Mouse (Mus musculus): Measurements from ENCODE around the gene Rbck1. TPM values are rescaled to one million over a fixed set of nuclear protein-coding genes. Genes with fewer than 3 reads are reported as not detected.

Rbck1 gene
- polyA plus RNA-seq, 2 experiments: 34.3 to 49.6 TPM

DNA sequence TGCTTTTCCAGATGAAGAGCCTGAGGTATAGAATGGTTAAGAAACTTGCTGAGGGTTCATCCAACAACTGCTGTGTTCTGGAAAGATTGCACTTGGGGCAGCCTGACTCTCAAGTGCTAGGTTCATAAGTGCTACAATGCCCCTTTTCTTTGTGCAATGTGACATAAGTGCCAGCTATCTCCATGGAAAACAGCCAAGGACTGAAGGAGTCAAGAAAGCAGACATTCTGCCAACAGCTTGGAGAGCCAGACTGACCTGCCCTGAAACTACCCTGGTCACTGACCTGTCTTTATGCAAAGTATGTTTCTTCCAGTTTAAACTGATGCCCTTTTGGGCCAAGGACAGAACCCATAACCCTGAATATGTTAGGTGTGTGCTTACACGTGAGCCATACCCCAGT lies 4.4 kb upstream of the Rbck1 start:
- DNase-seq (ENCODE audit: low read depth in 3 of 3, low spot score in 3 of 3) (no peak), ATAC-seq (ENCODE audit: insufficient read depth) (no peak)
- Histone ChIP-seq H3K27me3 (ENCODE audit: control insufficient read depth, insufficient read depth, low read length) (no peaks in the 10 kb centered on the region), H3K9ac (replicated peaks) (no peak overlapping the region), H3K27ac (no peak overlapping the region), H3K4me3 (ENCODE audit: insufficient read depth in 1 of 2, low read depth in 2 of 2, low read length in 2 of 2) (no peak overlapping the region), H3K9me3 (ENCODE audit: control insufficient read depth, low read length) (no peaks in the 10 kb centered on the region), H3K4me2 (ENCODE audit: low read depth) (no peak overlapping the region), H3K36me3 (replicated peaks; ENCODE audit: control insufficient read depth, insufficient read depth, low read depth) (no peaks in the 10 kb centered on the region), H3K4me1 (replicated peaks; ENCODE audit: control insufficient read depth in 2 of 2, insufficient read depth in 2 of 2, low read length in 1 of 2) (peaks cover 0 to 3% of the 10 kb centered on the region in 2 experiments; a peak in 1 of 4 replicates)
- TF ChIP-seq EP300 (IDR thresholded peaks at IDR 0.05; ENCODE audit: low read depth) (no peak), CTCF (IDR thresholded peaks at IDR 0.05; ENCODE audit: low read depth) (no peak)
- WGBS (ENCODE audit: insufficient replicate concordance): 63% methylated on average over 1 of the region's 1 CpGs

DNA sequence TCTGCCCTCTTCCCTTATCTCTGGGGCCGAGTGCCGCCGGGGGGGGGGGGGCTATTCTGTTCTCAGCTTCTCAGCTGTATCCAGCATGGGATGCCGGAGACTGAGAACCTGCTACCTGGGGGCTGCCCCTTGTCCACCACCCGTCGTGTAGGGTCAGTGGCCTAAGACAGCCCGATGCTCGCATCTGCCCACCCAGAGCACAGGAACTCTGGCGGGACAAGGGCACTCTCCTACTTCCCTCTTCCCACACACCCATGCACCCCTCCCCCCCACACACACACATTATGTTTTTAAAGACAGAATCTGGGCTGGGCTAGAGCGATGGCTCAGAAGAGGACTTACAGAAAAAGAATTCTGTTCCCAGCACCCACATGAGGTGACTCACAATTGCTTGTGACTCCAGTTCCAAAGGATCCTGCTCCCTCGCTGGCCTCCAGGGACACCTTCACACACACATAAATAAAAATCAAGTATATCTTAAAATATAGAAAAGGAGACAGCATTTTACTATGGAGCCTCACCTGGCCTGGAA lies 2.9 kb upstream of the Rbck1 start:
- Histone ChIP-seq H3K9ac (replicated peaks) (no peak overlapping the region), H3K4me2 (ENCODE audit: low read depth) (no peak overlapping the region), H3K36me3 (replicated peaks; ENCODE audit: control insufficient read depth, insufficient read depth, low read depth) (no peaks in the 10 kb centered on the region), H3K4me3 (ENCODE audit: insufficient read depth in 1 of 2, low read depth in 2 of 2, low read length in 2 of 2) (no peak overlapping the region), H3K27me3 (ENCODE audit: control insufficient read depth, insufficient read depth, low read length) (no peaks in the 10 kb centered on the region), H3K27ac (no peak overlapping the region), H3K9me3 (ENCODE audit: control insufficient read depth, low read length) (no peaks in the 10 kb centered on the region), H3K4me1 (replicated peaks; ENCODE audit: control insufficient read depth in 2 of 2, insufficient read depth in 2 of 2, low read length in 1 of 2) (peaks cover 8 to 11% of the 10 kb centered on the region in 2 experiments)
- DNase-seq (ENCODE audit: low read depth in 3 of 3, low spot score in 3 of 3): no peak
- no peak for ATAC-seq (ENCODE audit: insufficient read depth)
- WGBS (ENCODE audit: insufficient replicate concordance): 24% methylated on average over 10 of the region's 11 CpGs
- TF ChIP-seq EP300 (IDR thresholded peaks at IDR 0.05; ENCODE audit: low read depth) (no peak), CTCF (IDR thresholded peaks at IDR 0.05; ENCODE audit: low read depth) (no peak)

- WGBS (ENCODE audit: insufficient replicate concordance): 70% methylated on average over 4 of the region's 4 CpGs
- DNase-seq (ENCODE audit: low read depth in 3 of 3, low spot score in 3 of 3) (no peak), ATAC-seq (ENCODE audit: insufficient read depth) (no peak)
- Histone ChIP-seq H3K4me1 (replicated peaks; ENCODE audit: control insufficient read depth in 2 of 2, insufficient read depth in 2 of 2, low read length in 1 of 2) (peaks cover 8 to 11% of the 10 kb centered on the region in 2 experiments), H3K36me3 (replicated peaks; ENCODE audit: control insufficient read depth, insufficient read depth, low read depth) (no peaks in the 10 kb centered on the region; the same call in none of the 2 replicates), H3K4me3 (ENCODE audit: insufficient read depth in 1 of 2, low read depth in 2 of 2, low read length in 2 of 2) (no peak overlapping the region), H3K9me3 (ENCODE audit: control insufficient read depth, low read length) (no peaks in the 10 kb centered on the region), H3K4me2 (ENCODE audit: low read depth) (peak overlapping the region; percentile 94), H3K27me3 (ENCODE audit: control insufficient read depth, insufficient read depth, low read length) (no peaks in the 10 kb centered on the region), H3K9ac (replicated peaks) (no peak overlapping the region), H3K27ac (no peak overlapping the region)
- no peak for TF ChIP-seq CTCF (IDR thresholded peaks at IDR 0.05; ENCODE audit: low read depth)
- no peak for TF ChIP-seq EP300 (IDR thresholded peaks at IDR 0.05; ENCODE audit: low read depth)
Measured at GRCm38 (mm10) chr2:152333345-152334006, 1.0 kb upstream of the Rbck1 start.

DNA sequence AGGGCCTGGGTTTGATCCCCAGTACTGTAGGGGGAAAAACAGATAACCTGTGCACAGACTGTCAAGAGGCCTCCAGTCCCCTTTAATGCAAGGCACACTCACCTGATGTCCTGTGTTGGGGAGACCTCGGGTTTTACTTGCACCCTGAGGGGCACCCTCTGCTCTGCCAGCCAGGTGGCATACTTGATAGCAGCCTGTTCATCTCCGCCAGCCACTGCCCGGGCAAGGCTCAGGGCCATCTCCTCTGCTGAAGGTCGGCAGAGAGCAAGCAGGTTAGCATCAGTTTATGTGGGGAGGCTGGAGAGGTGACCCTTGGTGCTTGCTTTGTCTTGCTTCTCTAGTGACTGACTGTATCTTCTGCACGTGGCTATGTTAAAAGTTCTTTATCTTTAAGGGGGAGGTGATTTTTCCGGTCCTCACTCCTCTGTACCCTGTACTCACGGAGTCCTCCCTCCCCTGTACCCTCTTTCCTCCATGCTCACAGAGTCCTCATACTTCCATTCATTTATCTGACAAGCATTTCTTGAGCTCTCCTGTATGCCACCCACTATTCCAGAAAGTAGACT lies 1.5 kb downstream of the Rbck1 start:
- no peak for ATAC-seq (ENCODE audit: insufficient read depth)
- Histone ChIP-seq H3K4me1 (replicated peaks; ENCODE audit: control insufficient read depth in 2 of 2, insufficient read depth in 2 of 2, low read length in 1 of 2) (peaks cover 8 to 11% of the 10 kb centered on the region in 2 experiments), H3K4me3 (ENCODE audit: insufficient read depth in 1 of 2, low read depth in 2 of 2, low read length in 2 of 2) (peak overlapping the region; percentile 92 to 98), H3K27ac (peak overlapping the region; percentile 93), H3K27me3 (ENCODE audit: control insufficient read depth, insufficient read depth, low read length) (no peaks in the 10 kb centered on the region), H3K4me2 (ENCODE audit: low read depth) (peak overlapping the region; percentile 94), H3K9ac (replicated peaks) (peak overlapping the region; percentile 88), H3K9me3 (ENCODE audit: control insufficient read depth, low read length) (no peaks in the 10 kb centered on the region), H3K36me3 (replicated peaks; ENCODE audit: control insufficient read depth, insufficient read depth, low read depth) (peaks cover 8% of the 10 kb centered on the region)
- DNase-seq (ENCODE audit: low read depth in 3 of 3, low spot score in 3 of 3): no peak
- 11% methylated on average over 7 of the region's 7 CpGs for WGBS (ENCODE audit: insufficient replicate concordance)
- TF ChIP-seq CTCF (IDR thresholded peaks at IDR 0.05; ENCODE audit: low read depth): peak; percentile 35
- TF ChIP-seq EP300 (IDR thresholded peaks at IDR 0.05; ENCODE audit: low read depth): 0 out of 2 replicates have a peak, but pooled peaks have one; percentile 6

- Histone ChIP-seq H3K4me2 (ENCODE audit: low read depth) (no peak overlapping the region), H3K4me3 (ENCODE audit: insufficient read depth in 1 of 2, low read depth in 2 of 2, low read length in 2 of 2) (no peak overlapping the region), H3K27me3 (ENCODE audit: control insufficient read depth, insufficient read depth, low read length) (no peaks in the 10 kb centered on the region), H3K4me1 (replicated peaks; ENCODE audit: control insufficient read depth in 2 of 2, insufficient read depth in 2 of 2, low read length in 1 of 2) (peaks cover 8 to 11% of the 10 kb centered on the region in 2 experiments), H3K27ac (no peak overlapping the region), H3K36me3 (replicated peaks; ENCODE audit: control insufficient read depth, insufficient read depth, low read depth) (peaks cover 25% of the 10 kb centered on the region), H3K9me3 (ENCODE audit: control insufficient read depth, low read length) (no peaks in the 10 kb centered on the region), H3K9ac (replicated peaks) (no peak overlapping the region)
- DNase-seq (ENCODE audit: low read depth in 3 of 3, low spot score in 3 of 3) (no peak), ATAC-seq (ENCODE audit: insufficient read depth) (no peak)
- TF ChIP-seq CTCF (IDR thresholded peaks at IDR 0.05; ENCODE audit: low read depth) (no peak), EP300 (IDR thresholded peaks at IDR 0.05; ENCODE audit: low read depth) (no peak)
- 70% methylated on average over 5 of the region's 5 CpGs for WGBS (ENCODE audit: insufficient replicate concordance)
Measured at GRCm38 (mm10) chr2:152327980-152328379, 4.5 kb downstream of the Rbck1 start.
